Mouse (Mus musculus) G1E (cell line): Measurements from ENCODE around the gene 2010003K11Rik.

Experiments used
- CTCF ChIP-seq: IDR thresholded peaks from 2 replicates; pipeline ENCODE4 v1.5.1; 2012; ENCODE audit warnings: low read depth, low read length, inconsistent platforms, mixed read lengths
- GATA1 ChIP-seq: IDR thresholded peaks from 2 replicates; pipeline ENCODE4 v1.6.1; 2012; ENCODE audit warnings: borderline replicate concordance, low read length, inconsistent platforms, mixed read lengths
- TAL1 ChIP-seq: conservative IDR thresholded peaks from 2 replicates; pipeline ENCODE4 v1.6.1; 2012; ENCODE audit warnings: low read depth, low read length, inconsistent platforms, mixed read lengths

DNA sequence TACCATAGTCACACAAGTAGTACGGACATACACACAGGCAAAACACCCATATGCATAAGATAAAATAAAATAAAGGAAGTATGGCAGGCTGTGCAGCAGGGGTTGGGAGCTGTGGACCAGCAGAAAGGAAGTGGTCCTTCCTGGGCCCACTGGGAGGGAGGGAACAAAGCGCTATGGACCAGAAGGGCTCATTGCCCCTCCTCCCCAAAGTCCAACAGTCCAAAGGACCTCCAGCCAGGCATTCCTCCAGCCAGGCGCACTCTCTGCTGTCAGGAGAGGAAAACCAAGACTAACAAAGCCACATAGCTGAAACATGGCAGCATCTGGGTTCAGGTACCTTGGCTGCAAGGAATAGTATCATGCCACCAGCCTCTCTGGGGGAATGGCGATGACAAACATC is 33.7 kb downstream of the 2010003K11Rik start:
- TF ChIP-seq CTCF (no peak), GATA1 (no peak), TAL1 (no peak)
